Mouse (Mus musculus): ENCODE measurements around the gene Ddrgk1. TPM values are rescaled to one million over a fixed set of nuclear protein-coding genes. Genes with fewer than 3 reads are reported as not detected.

Ddrgk1 gene
- polyA plus RNA-seq, 1 experiment = 80.4 TPM

DNA sequence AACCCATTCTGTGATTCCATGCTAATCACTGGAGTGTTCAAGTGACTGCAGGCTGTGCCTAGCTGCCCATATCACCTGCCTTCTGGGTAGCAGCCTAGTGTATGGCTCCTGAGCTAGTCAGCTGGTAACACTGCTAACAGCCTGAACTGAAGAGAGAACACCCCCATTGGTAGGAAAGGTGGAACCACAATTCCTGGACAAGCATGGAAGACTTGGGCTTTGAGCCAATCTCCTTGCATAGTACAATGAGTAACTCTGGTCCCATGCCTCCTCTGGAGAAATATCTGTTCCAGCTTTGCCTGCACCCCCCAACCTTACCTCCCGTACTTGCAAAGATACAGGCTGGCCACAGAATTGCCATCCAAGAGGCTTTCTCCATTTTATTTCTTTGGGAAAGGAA is 32.0 kb downstream of the Ddrgk1 start:
- H3K36me3 ChIP-seq (ENCODE audit: control insufficient read depth, insufficient read depth) = peaks cover 6% of the 10 kb centered on the region
- TF ChIP-seq FOSL1 (IDR thresholded peaks at IDR 0.05; ENCODE audit: insufficient read depth, low read length, poor library complexity, severe bottlenecking) = no peak
- TF ChIP-seq MYOD1 (IDR thresholded peaks at IDR 0.05; ENCODE audit: control insufficient read depth, insufficient read length, low read depth) = no peak
- no peak for TF ChIP-seq MAX (IDR thresholded peaks at IDR 0.05)
- no peak for TF ChIP-seq USF1 (IDR thresholded peaks at IDR 0.05; ENCODE audit: low read depth)
- TF ChIP-seq CEBPB (IDR thresholded peaks at IDR 0.05; ENCODE audit: low read depth) = no peak
- TF ChIP-seq CTCF (IDR thresholded peaks at IDR 0.05; ENCODE audit: control insufficient read depth, insufficient read depth, insufficient read length) = no peak
- H3K79me2 ChIP-seq (ENCODE audit: control insufficient read depth, insufficient read depth) = peaks cover 28% of the 10 kb centered on the region
- no peak overlapping the region for H3ac ChIP-seq (ENCODE audit: control insufficient read depth, insufficient read length, low read depth)
- no peaks in the 10 kb centered on the region for H3K27me3 ChIP-seq (ENCODE audit: control insufficient read depth, insufficient read depth, insufficient read length)
- H3K4me3 ChIP-seq (ENCODE audit: insufficient read depth, poor library complexity, severe bottlenecking) = no peak overlapping the region
- peaks cover 22% of the 10 kb centered on the region for H3K79me3 ChIP-seq (ENCODE audit: low read depth)

DNA sequence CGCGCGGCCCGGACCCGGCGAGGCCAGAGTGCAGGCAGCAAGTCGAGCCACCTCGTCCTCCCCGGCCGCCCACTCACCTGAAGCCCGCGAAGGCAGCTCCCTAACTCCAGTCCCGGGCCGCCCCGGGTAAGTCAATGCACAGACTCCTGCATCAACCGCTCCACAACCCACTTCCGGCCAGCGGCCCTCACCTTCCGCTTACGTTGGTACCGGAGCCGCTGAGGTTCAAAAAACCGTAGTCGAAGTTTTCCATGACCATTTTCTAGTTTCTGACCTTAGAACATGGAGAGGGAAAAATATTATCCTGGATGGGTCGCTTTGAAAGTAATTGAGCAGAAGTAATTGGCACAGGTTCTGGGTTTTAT is 34.6 kb downstream of the Ddrgk1 start, which contains the start of the genes Fastkd5 and Ubox5:
Fastkd5 (minus strand) TSS at position 189 of the 365 bp plus-strand sequence.
Ubox5 (minus strand) TSS at position 200 of the 365 bp plus-strand sequence.
- H3ac ChIP-seq (ENCODE audit: control insufficient read depth, insufficient read length, low read depth) = peak within 1 kb of the TSS; percentile 98
- H3K36me3 ChIP-seq (ENCODE audit: control insufficient read depth, insufficient read depth) = peaks cover 27% of the 10 kb centered on the region
- peaks cover 44% of the 10 kb centered on the region for H3K79me3 ChIP-seq (ENCODE audit: low read depth)
- TF ChIP-seq MAX (IDR thresholded peaks at IDR 0.05) (peak; percentile 8), USF1 (IDR thresholded peaks at IDR 0.05; ENCODE audit: low read depth) (no peak)
- peak within 1 kb of the TSS; percentile 99 for H3K4me3 ChIP-seq (ENCODE audit: insufficient read depth, poor library complexity, severe bottlenecking)
- H3K27me3 ChIP-seq (ENCODE audit: control insufficient read depth, insufficient read depth, insufficient read length) = no peaks in the 10 kb centered on the region
- H3K79me2 ChIP-seq (ENCODE audit: control insufficient read depth, insufficient read depth) = peaks cover 54% of the 10 kb centered on the region

DNA sequence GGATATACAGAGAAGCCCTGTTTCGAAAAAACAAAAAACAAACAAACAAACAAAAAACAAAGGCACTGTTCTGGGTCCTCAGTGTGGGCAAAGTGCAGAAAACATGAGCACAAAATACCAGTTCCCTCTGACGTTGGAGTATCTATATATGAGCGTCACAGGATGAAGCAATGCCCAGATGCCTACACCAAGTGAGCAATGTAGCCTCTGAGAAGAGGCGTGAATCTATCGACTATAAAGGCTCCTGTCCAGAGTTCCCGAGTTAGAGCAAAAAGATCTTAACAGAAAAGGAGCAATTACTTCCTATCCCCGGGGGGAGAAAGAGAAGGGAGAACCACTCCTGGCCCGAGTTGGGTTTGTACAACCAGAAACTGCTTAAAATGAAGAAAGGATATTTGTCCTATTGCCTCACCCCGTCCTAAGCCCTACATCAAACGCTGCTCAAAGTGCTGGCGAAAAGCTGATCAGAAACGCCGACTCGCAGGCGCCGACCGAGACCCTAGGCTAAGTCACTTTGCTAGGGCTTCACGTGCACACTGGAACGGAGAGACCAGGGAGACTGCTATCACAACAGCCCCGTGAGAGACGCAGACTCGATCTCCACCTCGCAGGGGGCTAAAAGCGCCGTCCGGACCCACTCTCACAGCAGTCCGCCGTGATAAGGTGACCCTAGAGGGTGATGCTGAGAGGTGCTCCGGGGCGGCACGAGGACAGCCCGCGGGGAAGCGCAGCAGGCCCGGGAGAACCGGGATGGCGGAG is 35.2 kb downstream of the Ddrgk1 start:
- Histone ChIP-seq H3K27me3 (ENCODE audit: control insufficient read depth, insufficient read depth, insufficient read length) (no peaks in the 10 kb centered on the region), H3K79me3 (ENCODE audit: low read depth) (peaks cover 48% of the 10 kb centered on the region), H3ac (ENCODE audit: control insufficient read depth, insufficient read length, low read depth) (peak overlapping the region; percentile 98), H3K36me3 (ENCODE audit: control insufficient read depth, insufficient read depth) (peaks cover 30% of the 10 kb centered on the region), H3K79me2 (ENCODE audit: control insufficient read depth, insufficient read depth) (peaks cover 60% of the 10 kb centered on the region), H3K4me3 (ENCODE audit: insufficient read depth, poor library complexity, severe bottlenecking) (peak overlapping the region; percentile 99)
- TF ChIP-seq CTCF (IDR thresholded peaks at IDR 0.05; ENCODE audit: control insufficient read depth, insufficient read depth, insufficient read length) = no peak
- no peak for TF ChIP-seq FOSL1 (IDR thresholded peaks at IDR 0.05; ENCODE audit: insufficient read depth, low read length, poor library complexity, severe bottlenecking)
- peak; percentile 5 for TF ChIP-seq MAX (IDR thresholded peaks at IDR 0.05)
- no peak for TF ChIP-seq MYOD1 (IDR thresholded peaks at IDR 0.05; ENCODE audit: control insufficient read depth, insufficient read length, low read depth)
- TF ChIP-seq MYOG (IDR thresholded peaks at IDR 0.05; ENCODE audit: control insufficient read depth, extremely low read depth, insufficient read length) = no peak
- peak; percentile 26 for TF ChIP-seq CEBPB (IDR thresholded peaks at IDR 0.05; ENCODE audit: low read depth)
- no peak for TF ChIP-seq USF1 (IDR thresholded peaks at IDR 0.05; ENCODE audit: low read depth)

DNA sequence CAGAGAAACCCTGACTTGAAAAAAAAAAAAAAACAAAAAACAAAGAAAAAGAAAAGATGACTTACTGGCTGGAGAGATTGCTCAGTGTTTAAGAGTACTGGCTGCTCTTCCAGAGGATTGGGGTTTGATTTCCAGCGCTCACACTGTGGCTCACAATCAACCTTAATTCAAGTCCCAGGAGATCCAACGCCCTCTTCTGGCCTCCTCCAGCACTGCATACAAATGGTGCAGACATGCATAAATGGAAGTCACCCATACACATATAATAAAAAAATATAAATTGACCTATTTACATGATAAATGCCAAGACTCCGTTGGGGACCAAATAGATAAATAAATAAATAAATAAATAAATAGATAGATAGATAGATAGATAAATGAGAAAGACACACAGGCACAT is 36.0 kb downstream of the Ddrgk1 start:
- peaks cover 56% of the 10 kb centered on the region for H3K79me3 ChIP-seq (ENCODE audit: low read depth)
- peaks cover 33% of the 10 kb centered on the region for H3K36me3 ChIP-seq (ENCODE audit: control insufficient read depth, insufficient read depth)
- H3ac ChIP-seq (ENCODE audit: control insufficient read depth, insufficient read length, low read depth) = no peak overlapping the region
- TF ChIP-seq CEBPB (IDR thresholded peaks at IDR 0.05; ENCODE audit: low read depth) = no peak
- TF ChIP-seq CTCF (IDR thresholded peaks at IDR 0.05; ENCODE audit: control insufficient read depth, insufficient read depth, insufficient read length) = no peak
- TF ChIP-seq USF1 (IDR thresholded peaks at IDR 0.05; ENCODE audit: low read depth) = no peak
- TF ChIP-seq FOSL1 (IDR thresholded peaks at IDR 0.05; ENCODE audit: insufficient read depth, low read length, poor library complexity, severe bottlenecking) = no peak
- no peak for TF ChIP-seq MYOG (IDR thresholded peaks at IDR 0.05; ENCODE audit: control insufficient read depth, extremely low read depth, insufficient read length)
- TF ChIP-seq MAX (IDR thresholded peaks at IDR 0.05) = no peak
- no peak for TF ChIP-seq MYOD1 (IDR thresholded peaks at IDR 0.05; ENCODE audit: control insufficient read depth, insufficient read length, low read depth)
- no peaks in the 10 kb centered on the region for H3K27me3 ChIP-seq (ENCODE audit: control insufficient read depth, insufficient read depth, insufficient read length)
- H3K4me3 ChIP-seq (ENCODE audit: insufficient read depth, poor library complexity, severe bottlenecking) = peak overlapping the region; percentile 99
- H3K79me2 ChIP-seq (ENCODE audit: control insufficient read depth, insufficient read depth) = peaks cover 68% of the 10 kb centered on the region

DNA sequence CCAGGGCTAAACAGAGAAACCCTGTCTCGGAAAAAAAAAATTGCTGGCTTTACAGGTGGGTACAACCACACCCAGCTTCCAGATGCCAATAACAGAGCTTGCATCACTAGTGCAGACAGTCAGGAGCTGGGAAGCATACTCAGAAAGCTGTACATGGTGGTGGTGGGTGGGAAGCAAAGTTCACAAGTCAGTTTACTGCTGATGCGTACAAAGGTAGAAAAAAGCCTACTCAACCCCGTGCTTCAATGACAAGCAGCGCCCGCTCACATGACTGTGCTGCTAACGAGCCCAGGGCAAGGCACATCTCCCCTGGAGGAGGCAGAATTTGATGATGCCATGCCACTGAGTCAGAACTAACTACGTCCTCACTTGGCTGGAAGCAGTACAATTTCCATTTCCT is 45.5 kb downstream of the Ddrgk1 start:
- no peak overlapping the region for H3K4me3 ChIP-seq (ENCODE audit: insufficient read depth, poor library complexity, severe bottlenecking)
- peaks cover 58% of the 10 kb centered on the region for H3K36me3 ChIP-seq (ENCODE audit: control insufficient read depth, insufficient read depth)
- H3ac ChIP-seq (ENCODE audit: control insufficient read depth, insufficient read length, low read depth) = no peak overlapping the region
- no peaks in the 10 kb centered on the region for H3K27me3 ChIP-seq (ENCODE audit: control insufficient read depth, insufficient read depth, insufficient read length)
- peaks cover 50% of the 10 kb centered on the region for H3K79me2 ChIP-seq (ENCODE audit: control insufficient read depth, insufficient read depth)
- no peak for TF ChIP-seq MYOG (IDR thresholded peaks at IDR 0.05; ENCODE audit: control insufficient read depth, extremely low read depth, insufficient read length)
- TF ChIP-seq USF1 (IDR thresholded peaks at IDR 0.05; ENCODE audit: low read depth) = no peak
- no peak for TF ChIP-seq CEBPB (IDR thresholded peaks at IDR 0.05; ENCODE audit: low read depth)
- no peak for TF ChIP-seq FOSL1 (IDR thresholded peaks at IDR 0.05; ENCODE audit: insufficient read depth, low read length, poor library complexity, severe bottlenecking)
- no peak for TF ChIP-seq MAX (IDR thresholded peaks at IDR 0.05)
- no peak for TF ChIP-seq MYOD1 (IDR thresholded peaks at IDR 0.05; ENCODE audit: control insufficient read depth, insufficient read length, low read depth)
- TF ChIP-seq CTCF (IDR thresholded peaks at IDR 0.05; ENCODE audit: control insufficient read depth, insufficient read depth, insufficient read length) = no peak
- H3K79me3 ChIP-seq (ENCODE audit: low read depth) = peaks cover 25% of the 10 kb centered on the region

DNA sequence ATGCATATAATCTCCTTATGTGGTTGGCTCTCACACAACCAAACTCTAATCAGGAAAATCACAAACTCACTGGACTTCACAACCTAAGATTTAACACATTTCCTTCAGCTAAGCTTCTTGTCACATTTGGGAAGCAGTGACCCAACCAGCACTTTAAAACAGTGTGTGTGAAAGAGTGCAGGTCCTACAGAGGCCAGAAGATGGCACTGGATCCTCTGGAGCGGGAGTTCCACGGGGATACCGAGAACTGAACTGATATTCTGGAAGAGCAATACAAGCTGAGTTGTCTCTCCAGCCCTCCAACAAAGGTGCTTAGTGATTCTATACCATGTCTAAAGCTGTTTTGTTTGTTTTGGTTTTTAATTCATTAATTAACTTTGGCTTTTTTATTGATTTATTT is 51.4 kb downstream of the Ddrgk1 start:
- TF ChIP-seq MYOD1 (IDR thresholded peaks at IDR 0.05; ENCODE audit: control insufficient read depth, insufficient read length, low read depth) (no peak), CTCF (IDR thresholded peaks at IDR 0.05; ENCODE audit: control insufficient read depth, insufficient read depth, insufficient read length) (no peak), MYOG (IDR thresholded peaks at IDR 0.05; ENCODE audit: control insufficient read depth, extremely low read depth, insufficient read length) (no peak), CEBPB (IDR thresholded peaks at IDR 0.05; ENCODE audit: low read depth) (no peak), USF1 (IDR thresholded peaks at IDR 0.05; ENCODE audit: low read depth) (no peak), MAX (IDR thresholded peaks at IDR 0.05) (no peak), FOSL1 (IDR thresholded peaks at IDR 0.05; ENCODE audit: insufficient read depth, low read length, poor library complexity, severe bottlenecking) (no peak)
- Histone ChIP-seq H3K36me3 (ENCODE audit: control insufficient read depth, insufficient read depth) (peaks cover 36% of the 10 kb centered on the region), H3K27me3 (ENCODE audit: control insufficient read depth, insufficient read depth, insufficient read length) (no peaks in the 10 kb centered on the region), H3ac (ENCODE audit: control insufficient read depth, insufficient read length, low read depth) (no peak overlapping the region), H3K4me3 (ENCODE audit: insufficient read depth, poor library complexity, severe bottlenecking) (no peak overlapping the region), H3K79me2 (ENCODE audit: control insufficient read depth, insufficient read depth) (no peaks in the 10 kb centered on the region), H3K79me3 (ENCODE audit: low read depth) (peaks cover 2% of the 10 kb centered on the region)

Data from C2C12 (cell line).